Mouse (Mus musculus): Measurements from ENCODE around the gene Frmpd4. TPM values are rescaled to one million over a fixed set of nuclear protein-coding genes. Genes with fewer than 3 reads are reported as not detected.

The Frmpd4 gene
- polyA plus RNA-seq, 1 experiment from 2014 or later, result 0.03 TPM

DNA sequence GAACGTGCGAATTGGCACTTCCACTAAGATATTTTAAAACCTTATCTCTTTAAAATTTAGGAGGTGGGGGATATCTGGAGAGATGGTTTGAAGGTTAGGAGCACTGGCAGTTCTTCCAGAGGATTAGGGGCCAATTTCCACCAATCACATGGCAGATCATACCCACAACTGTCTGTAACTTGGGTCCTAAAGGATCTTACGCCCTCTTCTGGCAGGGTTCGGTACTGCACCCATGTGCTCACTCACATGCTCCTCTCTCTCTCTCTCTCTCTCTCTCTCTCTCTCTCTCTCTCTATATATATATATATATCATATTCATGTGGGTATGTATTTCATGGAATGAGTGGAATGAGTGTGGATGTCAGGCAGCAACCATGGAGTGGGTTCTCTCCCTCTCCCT lies 759.7 kb downstream of the Frmpd4 start:
- Histone ChIP-seq H3K27me3 (ENCODE audit: insufficient read depth, low read length) (no peaks in the 10 kb centered on the region), H3K4me3 (ENCODE audit: low read depth, low read length) (no peak overlapping the region), H3K4me1 (ENCODE audit: insufficient read depth) (no peaks in the 10 kb centered on the region), H3K9me3 (ENCODE audit: low read depth, low read length) (no peaks in the 10 kb centered on the region), H3K27ac (ENCODE audit: low read depth) (no peak overlapping the region), H3K4me2 (no peak overlapping the region), H3K9ac (no peak overlapping the region), H3K36me3 (ENCODE audit: insufficient read depth) (no peaks in the 10 kb centered on the region)
- peak; percentile 52 for TF ChIP-seq CTCF (IDR thresholded peaks at IDR 0.05; ENCODE audit: low read depth)
- DNase-seq (peak; percentile 21), ATAC-seq (ENCODE audit: insufficient read depth) (no peak)
- WGBS, result 54% methylated on average over 4 of the region's 4 CpGs

DNA sequence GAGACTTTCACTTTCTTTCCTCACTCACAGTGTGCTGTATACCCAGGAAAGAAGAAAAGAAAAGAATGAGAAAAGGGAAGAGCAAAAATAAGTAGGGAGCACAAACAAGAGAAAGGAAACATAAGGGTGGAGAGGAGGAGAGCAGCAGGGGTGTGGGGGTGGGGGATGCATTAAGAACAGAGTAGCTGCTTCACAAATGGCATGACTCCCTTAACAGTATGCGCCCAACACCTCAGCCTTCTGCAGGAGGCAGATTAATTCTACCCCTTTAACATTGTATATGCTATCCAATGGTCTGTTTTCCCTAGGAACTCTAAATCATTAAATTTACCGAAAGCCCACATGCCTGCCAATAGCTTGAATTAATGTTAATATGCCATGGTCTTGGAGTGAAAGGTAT lies 766.9 kb downstream of the Frmpd4 start:
- ATAC-seq (ENCODE audit: insufficient read depth) (no peak), DNase-seq (no peak)
- TF ChIP-seq CTCF (IDR thresholded peaks at IDR 0.05; ENCODE audit: low read depth), result no peak
- H3K9me3 ChIP-seq (ENCODE audit: low read depth, low read length), result no peaks in the 10 kb centered on the region
- H3K36me3 ChIP-seq (ENCODE audit: insufficient read depth), result no peaks in the 10 kb centered on the region
- H3K4me1 ChIP-seq (ENCODE audit: insufficient read depth), result no peaks in the 10 kb centered on the region
- H3K4me3 ChIP-seq (ENCODE audit: low read depth, low read length), result no peak overlapping the region
- no peak overlapping the region for H3K27ac ChIP-seq (ENCODE audit: low read depth)
- H3K27me3 ChIP-seq (ENCODE audit: insufficient read depth, low read length), result no peaks in the 10 kb centered on the region
- 72% methylated on average over 2 of the region's 2 CpGs for WGBS
- H3K9ac ChIP-seq, result no peak overlapping the region
- no peak overlapping the region for H3K4me2 ChIP-seq

DNA sequence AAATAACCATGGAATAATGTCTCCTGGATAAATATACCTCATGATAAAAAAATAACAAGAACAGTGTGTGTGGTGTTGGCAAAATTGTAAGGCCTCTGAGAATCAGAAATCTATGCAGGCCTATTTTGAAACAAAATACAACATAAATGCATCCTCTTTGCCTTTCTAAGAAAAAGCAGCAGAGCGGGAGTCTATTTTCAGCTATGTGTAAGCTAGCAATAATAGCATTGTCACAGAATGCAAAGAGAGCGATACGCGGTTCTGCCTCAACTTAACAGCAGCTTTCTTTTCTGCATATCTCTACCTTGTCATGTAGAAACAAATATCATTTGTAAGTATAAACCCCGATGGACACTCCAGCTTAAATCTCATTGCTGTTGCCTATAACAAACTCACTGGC lies 768.5 kb downstream of the Frmpd4 start:
- H3K4me2 ChIP-seq, result no peak overlapping the region
- H3K9ac ChIP-seq, result no peak overlapping the region
- no peaks in the 10 kb centered on the region for H3K27me3 ChIP-seq (ENCODE audit: insufficient read depth, low read length)
- H3K27ac ChIP-seq (ENCODE audit: low read depth), result no peak overlapping the region
- TF ChIP-seq CTCF (IDR thresholded peaks at IDR 0.05; ENCODE audit: low read depth), result no peak
- WGBS, result 94% methylated on average over 5 of the region's 5 CpGs
- H3K36me3 ChIP-seq (ENCODE audit: insufficient read depth), result no peaks in the 10 kb centered on the region
- no peak overlapping the region for H3K4me3 ChIP-seq (ENCODE audit: low read depth, low read length)
- DNase-seq (no peak), ATAC-seq (ENCODE audit: insufficient read depth) (no peak)
- no peaks in the 10 kb centered on the region for H3K9me3 ChIP-seq (ENCODE audit: low read depth, low read length)
- H3K4me1 ChIP-seq (ENCODE audit: insufficient read depth), result no peaks in the 10 kb centered on the region

DNA sequence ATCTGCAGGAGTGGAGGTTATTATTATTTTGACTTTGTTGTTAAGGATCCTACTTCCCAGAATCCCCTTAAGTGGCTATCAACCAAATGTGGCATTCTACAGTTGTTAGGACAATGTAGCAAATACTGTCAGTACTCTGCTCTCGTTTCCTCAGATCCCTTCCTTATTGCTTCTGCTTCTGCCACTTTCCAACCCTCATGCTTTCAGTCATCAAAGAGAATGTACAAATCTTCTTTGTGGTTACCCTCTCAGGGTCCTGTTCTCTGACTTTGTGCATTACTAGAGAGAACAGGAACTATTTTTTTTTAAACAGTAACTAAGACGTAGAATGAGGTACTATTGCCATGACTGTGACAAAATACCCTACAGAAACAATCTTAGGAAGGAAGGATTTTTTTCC lies 788.3 kb downstream of the Frmpd4 start:
- DNase-seq (no peak), ATAC-seq (ENCODE audit: insufficient read depth) (no peak)
- Histone ChIP-seq H3K4me2 (no peak overlapping the region), H3K9ac (no peak overlapping the region), H3K4me3 (ENCODE audit: low read depth, low read length) (no peak overlapping the region), H3K4me1 (ENCODE audit: insufficient read depth) (no peaks in the 10 kb centered on the region), H3K9me3 (ENCODE audit: low read depth, low read length) (no peaks in the 10 kb centered on the region), H3K27me3 (ENCODE audit: insufficient read depth, low read length) (no peaks in the 10 kb centered on the region), H3K36me3 (ENCODE audit: insufficient read depth) (no peaks in the 10 kb centered on the region), H3K27ac (ENCODE audit: low read depth) (no peak overlapping the region)
- 69% methylated on average over 2 of the region's 2 CpGs for WGBS
- TF ChIP-seq CTCF (IDR thresholded peaks at IDR 0.05; ENCODE audit: low read depth), result no peak

DNA sequence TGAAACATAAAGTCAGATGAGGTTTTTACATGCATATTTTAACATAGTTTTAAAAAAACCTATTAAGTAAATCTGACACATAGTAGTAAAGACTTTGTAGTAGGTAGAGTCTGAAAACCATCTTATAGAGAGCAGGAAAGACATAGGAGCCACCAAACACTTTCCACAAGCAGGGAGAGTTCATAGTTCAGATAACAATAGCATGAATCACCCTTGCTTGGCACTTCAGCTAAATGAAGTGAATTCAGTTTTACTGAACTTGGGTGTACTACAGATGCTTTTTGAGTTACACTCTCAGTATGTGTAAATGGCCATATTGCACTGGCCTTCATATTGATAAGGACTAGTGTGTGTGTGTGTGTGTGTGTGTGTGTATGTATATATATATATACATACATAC lies 793.5 kb downstream of the Frmpd4 start:
- H3K36me3 ChIP-seq (ENCODE audit: insufficient read depth), result no peaks in the 10 kb centered on the region
- H3K9me3 ChIP-seq (ENCODE audit: low read depth, low read length), result no peaks in the 10 kb centered on the region
- no peak overlapping the region for H3K9ac ChIP-seq
- H3K4me1 ChIP-seq (ENCODE audit: insufficient read depth), result no peaks in the 10 kb centered on the region
- DNase-seq, result no peak
- TF ChIP-seq CTCF (IDR thresholded peaks at IDR 0.05; ENCODE audit: low read depth), result no peak
- H3K27me3 ChIP-seq (ENCODE audit: insufficient read depth, low read length), result no peaks in the 10 kb centered on the region
- H3K27ac ChIP-seq (ENCODE audit: low read depth), result no peak overlapping the region
- no peak overlapping the region for H3K4me2 ChIP-seq
- ATAC-seq (ENCODE audit: insufficient read depth), result no peak
- no peak overlapping the region for H3K4me3 ChIP-seq (ENCODE audit: low read depth, low read length)

DNA sequence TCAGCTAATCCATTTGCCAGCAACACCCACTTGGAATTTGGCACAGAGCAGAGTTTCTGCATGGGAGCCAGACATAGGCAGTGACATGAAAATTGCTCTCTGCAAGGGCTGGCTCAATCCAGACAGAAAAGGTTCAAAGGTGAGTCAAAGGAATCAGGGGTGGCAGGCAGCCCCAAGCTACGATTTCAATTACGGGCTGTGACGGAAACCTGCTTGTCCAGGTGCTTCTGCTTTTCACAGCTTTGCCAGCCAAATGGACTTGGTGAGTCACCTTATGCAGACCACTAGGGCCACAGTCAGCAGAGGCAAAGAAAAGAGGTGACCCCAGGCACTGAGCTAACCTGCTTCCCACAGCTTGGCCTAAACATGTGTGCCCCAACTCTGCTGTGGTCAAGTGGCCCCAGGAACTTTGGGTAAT lies 857.5 kb downstream of the Frmpd4 start:
- Histone ChIP-seq H3K9ac (no peak overlapping the region), H3K9me3 (ENCODE audit: low read depth, low read length) (no peaks in the 10 kb centered on the region), H3K36me3 (ENCODE audit: insufficient read depth) (no peaks in the 10 kb centered on the region), H3K4me2 (no peak overlapping the region), H3K4me3 (ENCODE audit: low read depth, low read length) (no peak overlapping the region), H3K27me3 (ENCODE audit: insufficient read depth, low read length) (0 out of 2 replicates have a peak, but pooled peaks cover 4% of the 10 kb centered on the region), H3K27ac (ENCODE audit: low read depth) (no peak overlapping the region), H3K4me1 (ENCODE audit: insufficient read depth) (no peaks in the 10 kb centered on the region)
- 68% methylated on average over 3 of the region's 3 CpGs for WGBS
- TF ChIP-seq CTCF (IDR thresholded peaks at IDR 0.05; ENCODE audit: low read depth), result no peak
- ATAC-seq (ENCODE audit: insufficient read depth) (no peak; the same call in 1 of the 2 replicates), DNase-seq (no peak)

DNA sequence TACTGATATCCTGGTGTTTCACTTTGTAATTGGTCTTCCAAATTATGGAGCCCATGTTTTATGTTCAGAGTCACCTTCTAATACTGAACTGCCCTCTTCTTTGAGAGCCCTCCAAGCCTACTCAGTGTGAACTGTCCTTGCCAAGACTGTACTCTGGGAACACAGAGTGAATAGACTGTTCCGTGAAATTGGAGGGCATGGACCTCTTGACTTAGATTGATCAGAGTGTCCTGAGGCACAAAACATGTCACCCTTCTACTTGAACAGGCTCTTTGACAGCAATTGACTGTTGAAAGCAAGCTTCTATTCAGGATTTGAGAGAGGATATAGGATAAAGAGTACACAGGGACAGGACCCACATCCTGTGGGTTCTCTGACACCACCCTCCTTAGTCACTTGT lies 857.9 kb downstream of the Frmpd4 start:
- Histone ChIP-seq H3K27me3 (ENCODE audit: insufficient read depth, low read length) (0 out of 2 replicates have a peak, but pooled peaks cover 4% of the 10 kb centered on the region), H3K9me3 (ENCODE audit: low read depth, low read length) (no peaks in the 10 kb centered on the region), H3K9ac (no peak overlapping the region), H3K36me3 (ENCODE audit: insufficient read depth) (no peaks in the 10 kb centered on the region), H3K27ac (ENCODE audit: low read depth) (no peak overlapping the region), H3K4me3 (ENCODE audit: low read depth, low read length) (no peak overlapping the region), H3K4me1 (ENCODE audit: insufficient read depth) (no peaks in the 10 kb centered on the region), H3K4me2 (no peak overlapping the region)
- DNase-seq (no peak), ATAC-seq (ENCODE audit: insufficient read depth) (no peak)
- WGBS, result 36% methylated on average over 1 of the region's 1 CpGs
- TF ChIP-seq CTCF (IDR thresholded peaks at IDR 0.05; ENCODE audit: low read depth), result no peak

Data from lung, embryonic 14.5 days (tissue).